Mouse (Mus musculus): Measurements from ENCODE around the gene Tmed4. TPM values are rescaled to one million over a fixed set of nuclear protein-coding genes. Genes with fewer than 3 reads are reported as not detected.

Gene Tmed4
- total and polyA plus RNA-seq, 2 experiments from 2014 or later: 67.9 to 95.0 TPM

DNA sequence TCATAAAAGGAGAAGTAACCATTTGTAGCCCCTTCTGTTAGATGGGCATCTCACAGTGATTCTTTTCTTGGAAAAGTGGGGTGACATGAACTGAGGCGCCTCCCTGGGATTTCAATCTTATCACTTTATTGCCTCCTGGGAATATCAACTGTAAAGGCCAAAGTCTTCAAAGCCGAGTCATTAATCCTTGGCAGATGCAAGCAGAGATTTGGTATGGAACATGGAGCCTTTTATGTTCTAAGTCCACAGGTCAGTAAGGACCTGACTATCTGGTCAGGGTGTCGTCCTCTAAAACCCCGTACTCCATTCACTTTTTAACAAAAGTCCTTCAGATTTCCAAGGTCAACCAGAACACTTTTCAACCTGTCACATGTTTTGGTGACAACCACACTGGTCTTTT is 21.8 kb downstream of the Tmed4 start:
- H3K36me3 ChIP-seq (ENCODE audit: insufficient read depth): 0 out of 2 replicates have a peak, but pooled peaks cover 5% of the 10 kb centered on the region
- no peak overlapping the region for H3K9ac ChIP-seq
- H3K9me3 ChIP-seq (ENCODE audit: low read length): no peaks in the 10 kb centered on the region
- no peak overlapping the region for H3K27ac ChIP-seq (ENCODE audit: low read depth, low read length)
- no peak overlapping the region for H3K4me3 ChIP-seq (ENCODE audit: low read depth, low read length)
- 96% methylated on average over 4 of the region's 4 CpGs for WGBS
- no peak overlapping the region for H3K4me2 ChIP-seq (ENCODE audit: low read depth)
- DNase-seq: no peak
- H3K27me3 ChIP-seq (ENCODE audit: insufficient read depth, low read length): no peaks in the 10 kb centered on the region
- no peaks in the 10 kb centered on the region for H3K4me1 ChIP-seq (ENCODE audit: insufficient read depth)
- no peak for TF ChIP-seq CTCF (IDR thresholded peaks at IDR 0.05; ENCODE audit: low read depth)
- no peak for ATAC-seq

DNA sequence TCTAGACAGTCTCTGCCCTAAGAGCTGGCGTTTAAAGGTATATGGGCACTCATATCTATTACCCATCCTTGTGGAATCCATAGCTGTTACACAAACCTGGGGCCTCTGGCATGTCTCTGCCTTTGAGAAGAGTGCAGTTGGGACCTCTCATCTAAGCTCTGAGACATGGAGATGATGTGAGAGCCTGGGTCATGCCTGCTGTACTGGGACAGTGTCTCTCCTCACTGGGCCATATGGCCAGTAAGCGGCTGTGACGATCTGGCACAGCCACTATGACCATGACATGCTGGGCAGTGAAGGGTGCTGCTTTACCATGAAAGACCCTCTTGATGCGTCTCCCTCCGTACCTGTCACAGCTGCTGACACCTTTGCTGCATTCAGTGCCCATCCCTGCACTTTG is 22.4 kb downstream of the Tmed4 start:
- Histone ChIP-seq H3K27me3 (ENCODE audit: insufficient read depth, low read length) (no peaks in the 10 kb centered on the region), H3K9me3 (ENCODE audit: low read length) (no peaks in the 10 kb centered on the region), H3K36me3 (ENCODE audit: insufficient read depth) (no peaks in the 10 kb centered on the region), H3K9ac (no peak overlapping the region), H3K27ac (ENCODE audit: low read depth, low read length) (no peak overlapping the region), H3K4me3 (ENCODE audit: low read depth, low read length) (no peak overlapping the region), H3K4me1 (ENCODE audit: insufficient read depth) (no peaks in the 10 kb centered on the region), H3K4me2 (ENCODE audit: low read depth) (no peak overlapping the region)
- 91% methylated on average over 5 of the region's 5 CpGs for WGBS
- TF ChIP-seq CTCF (IDR thresholded peaks at IDR 0.05; ENCODE audit: low read depth): no peak
- ATAC-seq: no peak
- no peak for DNase-seq

GRCm38 (mm10) chr11:6244707-6245106 is 30.0 kb downstream of the Tmed4 start:
- Histone ChIP-seq H3K4me1 (ENCODE audit: insufficient read depth) (no peaks in the 10 kb centered on the region), H3K27me3 (ENCODE audit: insufficient read depth, low read length) (no peaks in the 10 kb centered on the region), H3K4me2 (ENCODE audit: low read depth) (no peak overlapping the region), H3K9me3 (ENCODE audit: low read length) (no peaks in the 10 kb centered on the region), H3K27ac (ENCODE audit: low read depth, low read length) (no peak overlapping the region), H3K9ac (no peak overlapping the region), H3K4me3 (ENCODE audit: low read depth, low read length) (no peak overlapping the region), H3K36me3 (ENCODE audit: insufficient read depth) (no peaks in the 10 kb centered on the region)
- DNase-seq: no peak
- no peak for TF ChIP-seq CTCF (IDR thresholded peaks at IDR 0.05; ENCODE audit: low read depth)
- WGBS: 52% methylated on average over 19 of the region's 19 CpGs
- ATAC-seq: no peak

GRCm38 (mm10) chr11:6233025-6233424 is 41.6 kb downstream of the Tmed4 start:
- no peak overlapping the region for H3K4me3 ChIP-seq (ENCODE audit: low read depth, low read length)
- H3K4me2 ChIP-seq (ENCODE audit: low read depth): no peak overlapping the region
- H3K9ac ChIP-seq: no peak overlapping the region
- DNase-seq: no peak
- H3K36me3 ChIP-seq (ENCODE audit: insufficient read depth): no peaks in the 10 kb centered on the region
- no peak for ATAC-seq
- TF ChIP-seq CTCF (IDR thresholded peaks at IDR 0.05; ENCODE audit: low read depth): no peak
- no peaks in the 10 kb centered on the region for H3K9me3 ChIP-seq (ENCODE audit: low read length)
- H3K27me3 ChIP-seq (ENCODE audit: insufficient read depth, low read length): no peaks in the 10 kb centered on the region
- WGBS: 90% methylated on average over 4 of the region's 4 CpGs
- no peak overlapping the region for H3K27ac ChIP-seq (ENCODE audit: low read depth, low read length)
- no peaks in the 10 kb centered on the region for H3K4me1 ChIP-seq (ENCODE audit: insufficient read depth)

- H3K4me1 ChIP-seq (ENCODE audit: insufficient read depth): no peaks in the 10 kb centered on the region
- H3K4me3 ChIP-seq (ENCODE audit: low read depth, low read length): no peak within 1 kb of the TSS
- no peak within 1 kb of the TSS for H3K9ac ChIP-seq
- WGBS: 88% methylated on average over 7 of the region's 7 CpGs
- H3K4me2 ChIP-seq (ENCODE audit: low read depth): no peak within 1 kb of the TSS
- TF ChIP-seq CTCF (IDR thresholded peaks at IDR 0.05; ENCODE audit: low read depth): no peak
- no peak within 1 kb of the TSS for H3K27ac ChIP-seq (ENCODE audit: low read depth, low read length)
- H3K27me3 ChIP-seq (ENCODE audit: insufficient read depth, low read length): no peaks in the 10 kb centered on the region
- no peak for DNase-seq
- ATAC-seq: no peak
- no peaks in the 10 kb centered on the region for H3K9me3 ChIP-seq (ENCODE audit: low read length)
- no peaks in the 10 kb centered on the region for H3K36me3 ChIP-seq (ENCODE audit: insufficient read depth)
Measured at GRCm38 (mm10) chr11:6230012-6230411, 44.7 kb downstream of the Tmed4 start, which contains the start of gene Npc1l1. Gene Npc1l1, minus strand, starts transcription at chr11:6230143.

DNA sequence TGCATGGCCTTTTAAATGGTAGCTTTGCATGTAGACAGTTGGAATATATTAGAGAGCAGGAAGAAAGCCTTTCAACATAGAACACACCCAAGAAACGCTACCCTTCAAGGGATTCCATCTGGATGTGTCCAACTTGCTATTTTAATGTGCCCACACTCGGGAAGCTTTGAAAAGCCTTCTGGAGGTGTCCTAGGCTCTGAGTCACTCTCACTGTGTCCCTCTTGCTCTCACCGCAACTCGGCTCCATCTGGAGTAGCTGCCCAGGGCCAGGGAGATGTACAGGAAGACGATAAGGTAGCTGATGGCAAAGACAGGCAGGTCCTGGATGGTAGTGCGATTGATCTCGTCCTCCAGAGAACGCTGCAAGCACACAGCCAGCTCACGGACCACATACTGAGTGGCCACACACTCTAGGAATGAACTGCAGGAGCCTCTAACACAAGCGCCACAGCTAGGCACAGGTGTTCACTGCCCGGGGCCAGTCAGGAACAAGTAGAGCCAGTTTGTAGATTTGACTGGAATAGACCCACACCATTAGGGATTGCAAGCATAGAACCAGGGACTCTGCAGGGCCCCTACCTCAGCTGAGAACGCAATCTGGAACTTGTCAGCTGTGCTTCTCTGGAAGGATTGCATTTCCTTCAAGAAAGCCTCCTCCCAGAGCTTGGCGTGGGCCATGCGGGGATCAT is 50.0 kb downstream of the Tmed4 start:
- no peak overlapping the region for H3K9ac ChIP-seq
- no peak overlapping the region for H3K27ac ChIP-seq (ENCODE audit: low read depth, low read length)
- no peaks in the 10 kb centered on the region for H3K36me3 ChIP-seq (ENCODE audit: insufficient read depth)
- TF ChIP-seq CTCF (IDR thresholded peaks at IDR 0.05; ENCODE audit: low read depth): no peak
- 84% methylated on average over 14 of the region's 14 CpGs for WGBS
- ATAC-seq: no peak
- no peaks in the 10 kb centered on the region for H3K27me3 ChIP-seq (ENCODE audit: insufficient read depth, low read length)
- H3K4me3 ChIP-seq (ENCODE audit: low read depth, low read length): no peak overlapping the region
- no peak for DNase-seq
- no peak overlapping the region for H3K4me2 ChIP-seq (ENCODE audit: low read depth)
- H3K9me3 ChIP-seq (ENCODE audit: low read length): no peaks in the 10 kb centered on the region
- H3K4me1 ChIP-seq (ENCODE audit: insufficient read depth): no peaks in the 10 kb centered on the region

GRCm38 (mm10) chr11:6222187-6222586 is 52.5 kb downstream of the Tmed4 start:
- Histone ChIP-seq H3K9me3 (ENCODE audit: low read length) (no peaks in the 10 kb centered on the region), H3K4me1 (ENCODE audit: insufficient read depth) (no peaks in the 10 kb centered on the region), H3K4me3 (ENCODE audit: low read depth, low read length) (no peak overlapping the region), H3K9ac (no peak overlapping the region), H3K27me3 (ENCODE audit: insufficient read depth, low read length) (no peaks in the 10 kb centered on the region), H3K27ac (ENCODE audit: low read depth, low read length) (no peak overlapping the region), H3K4me2 (ENCODE audit: low read depth) (no peak overlapping the region), H3K36me3 (ENCODE audit: insufficient read depth) (no peaks in the 10 kb centered on the region)
- ATAC-seq: no peak
- no peak for DNase-seq
- TF ChIP-seq CTCF (IDR thresholded peaks at IDR 0.05; ENCODE audit: low read depth): no peak
- 94% methylated on average over 10 of the region's 10 CpGs for WGBS

Other genes starting within 250 kb of the Tmed4 start
- 271 and 284 TPM in 2 replicates for gene Camk2b, start 208.5 kb downstream of the Tmed4 start, total RNA-seq (2014; rRNA removed)
- 227 and 280 TPM in 2 replicates for gene Camk2b, start 208.5 kb downstream of the Tmed4 start, polyA plus RNA-seq (2015; fragmentation: Nextera tagmentation; extraction: Ambion mirVana)
- gene A730071L15Rik, start 74.8 kb downstream of the Tmed4 start, total RNA-seq (2014; rRNA removed): 0.15 and 0.29 TPM in 2 replicates
- gene A730071L15Rik, start 74.8 kb downstream of the Tmed4 start, polyA plus RNA-seq (2015; fragmentation: Nextera tagmentation; extraction: Ambion mirVana): 0.44 and 0.47 TPM in 2 replicates
- gene Nudcd3, start 74.5 kb downstream of the Tmed4 start, total RNA-seq (2014; rRNA removed): 57.2 and 61.6 TPM in 2 replicates
- 60.9 and 70.7 TPM in 2 replicates for gene Nudcd3, start 74.5 kb downstream of the Tmed4 start, polyA plus RNA-seq (2015; fragmentation: Nextera tagmentation; extraction: Ambion mirVana)
- not detected in 2 replicates for gene Npc1l1, start 44.7 kb downstream of the Tmed4 start, total RNA-seq (2014; rRNA removed)
- gene Npc1l1, start 44.7 kb downstream of the Tmed4 start, polyA plus RNA-seq (2015; fragmentation: Nextera tagmentation; extraction: Ambion mirVana): not detected in 2 replicates
- 70.4 and 76.9 TPM in 2 replicates for gene Ddx56, start 7.1 kb downstream of the Tmed4 start, total RNA-seq (2014; rRNA removed)
- gene Ddx56, start 7.1 kb downstream of the Tmed4 start, polyA plus RNA-seq (2015; fragmentation: Nextera tagmentation; extraction: Ambion mirVana): 65.7 and 71.3 TPM in 2 replicates
- 75.8 and 97.4 TPM in 2 replicates for gene Ogdh, start 16.8 kb upstream of the Tmed4 start, total RNA-seq (2014; rRNA removed)
- 107 and 124 TPM in 2 replicates for gene Ogdh, start 16.8 kb upstream of the Tmed4 start, polyA plus RNA-seq (2015; fragmentation: Nextera tagmentation; extraction: Ambion mirVana)
- 109 and 129 TPM in 2 replicates for gene Zmiz2, start 114.2 kb upstream of the Tmed4 start, total RNA-seq (2014; rRNA removed)
- 38.1 and 43.8 TPM in 2 replicates for gene Zmiz2, start 114.2 kb upstream of the Tmed4 start, polyA plus RNA-seq (2015; fragmentation: Nextera tagmentation; extraction: Ambion mirVana)
- 3,025 and 4,002 TPM in 2 replicates for gene Ppia, start 140.6 kb upstream of the Tmed4 start, total RNA-seq (2014; rRNA removed)
- gene Ppia, start 140.6 kb upstream of the Tmed4 start, polyA plus RNA-seq (2015; fragmentation: Nextera tagmentation; extraction: Ambion mirVana): 5,423 and 7,006 TPM in 2 replicates
- 55.3 and 68.0 TPM in 2 replicates for gene H2afv, start 169.6 kb upstream of the Tmed4 start, total RNA-seq (2014; rRNA removed)
- gene H2afv, start 169.6 kb upstream of the Tmed4 start, polyA plus RNA-seq (2015; fragmentation: Nextera tagmentation; extraction: Ambion mirVana): 185 and 235 TPM in 2 replicates
- 49.9 and 53.5 TPM in 2 replicates for gene Purb, start 201.0 kb upstream of the Tmed4 start, total RNA-seq (2014; rRNA removed)
- 10.9 and 18.6 TPM in 2 replicates for gene Purb, start 201.0 kb upstream of the Tmed4 start, polyA plus RNA-seq (2015; fragmentation: Nextera tagmentation; extraction: Ambion mirVana)
- gene Myo1g, start 246.1 kb upstream of the Tmed4 start, total RNA-seq (2014; rRNA removed): 0.23 and 0.90 TPM in 2 replicates
- 0.24 and 0.75 TPM in 2 replicates for gene Myo1g, start 246.1 kb upstream of the Tmed4 start, polyA plus RNA-seq (2015; fragmentation: Nextera tagmentation; extraction: Ambion mirVana)